In genomic region chr11:90616431-90616830, GRCm38 (mm10) we compare ENCODE assay signal across 9 mouse cellular contexts. TPM values are rescaled to one million over a fixed set of nuclear protein-coding genes. Genes with fewer than 3 reads are reported as not detected.
A peak's percentile ranks its signal among the peaks of the same experiment; 100 is the strongest.
DNase-seq lines count a peak whose midpoint lies in the region; ATAC-seq and TF ChIP-seq lines count a peak whose summit lies in the region.
"Had no signal": no experiment of that assay in that cellular context is flagged by ENCODE, and none has a peak within 500 bp of the region (broad histone marks: within the 10 kb centered on the region; RNA-seq: fewer than 3 reads in every experiment).

No protein-coding gene starts in this region.

- no peak overlapping the region for H3K4me3 ChIP-seq in layer of hippocampus, adult 2 months
- no peak overlapping the region for H3K4me3 ChIP-seq in kidney, adult 2 months (ENCODE audit: insufficient read depth, low read depth, low read length)
- H3K4me3 ChIP-seq: embryonic facial prominence, embryonic 12.5 days; lung, embryonic 15.5 days had no signal

- no peak for TF ChIP-seq POLR2A in kidney, adult 2 months (IDR thresholded peaks at IDR 0.05; ENCODE audit: low read depth, low read length)

- H3K27ac ChIP-seq in layer of hippocampus, adult 2 months = no peak overlapping the region
- no peak overlapping the region for H3K27ac ChIP-seq in kidney, adult 2 months (ENCODE audit: insufficient read depth, low read depth, low read length)
- H3K27ac ChIP-seq: embryonic facial prominence, embryonic 12.5 days; lung, embryonic 15.5 days had no signal

- TF ChIP-seq CTCF in layer of hippocampus, adult 2 months (conservative IDR thresholded peaks at IDR 0.05) = peak; percentile 83
- TF ChIP-seq CTCF in kidney, adult 2 months (conservative IDR thresholded peaks at IDR 0.05; ENCODE audit: insufficient read depth, insufficient read length, low read depth, low read length) = no peak

- peaks cover 5% of the 10 kb centered on the region for H3K36me3 ChIP-seq in kidney, adult 2 months (ENCODE audit: control insufficient read depth, insufficient read depth, low read length)

- no peak for DNase-seq in layer of hippocampus, adult 2 months (ENCODE audit: low spot score in 2 of 2)
- DNase-seq in layer of hippocampus, adult 9-10 months (ENCODE audit: low spot score) = no peak
- peak; percentile 66 for DNase-seq in NIH3T3 (ENCODE audit: low read depth)
- DNase-seq in kidney, adult 2 months = no peak
- no peak for DNase-seq in left cerebral cortex, adult 9 months (ENCODE audit: low spot score in 2 of 2)

- no peaks in the 10 kb centered on the region for H3K4me1 ChIP-seq in kidney, adult 2 months (ENCODE audit: control insufficient read depth, insufficient read depth, low read length)
- H3K4me1 ChIP-seq: embryonic facial prominence, embryonic 12.5 days had no signal

- peak; percentile 53 for ATAC-seq in CD4-positive, CD25-positive, alpha-beta regulatory T cell, adult 4 months
- ATAC-seq in megakaryocyte, adult 5-6 weeks (ENCODE audit: poor library complexity, severe bottlenecking) = peak; percentile 66

- H3K27me3 ChIP-seq in kidney, adult 2 months (replicated peaks; ENCODE audit: control insufficient read depth, insufficient read depth, low read length) = no peaks in the 10 kb centered on the region
- H3K27me3 ChIP-seq: embryonic facial prominence, embryonic 12.5 days; lung, embryonic 15.5 days had no signal

RNA-seq across cellular contexts. Expression of gene Stxbp4, which starts 21.5 kb away (rescaled TPM):
- total RNA-seq in layer of hippocampus, adult 2 months (2021) = 10 to 100 TPM; 12.0 to 16.1 TPM
- polyA plus RNA-seq in CD4-positive, CD25-positive, alpha-beta regulatory T cell, adult 4 months (2017; shearing (Covaris generic)) = 1 to 10 TPM; 4.5 to 5.3 TPM
- total RNA-seq in megakaryocyte, adult 5-6 weeks (2015) = 1.7 and 2.6 TPM in 2 replicates
- total RNA-seq in megakaryocyte, adult 5-6 weeks (2017) = 0.95 and 1.1 TPM in 2 replicates
- polyA plus RNA-seq in kidney, adult 2 months (2012; rRNA removed) = 5.0 TPM in 2 replicates

RNA-seq across cellular contexts. Expression of gene Cox11, which starts 21.5 kb away (rescaled TPM):
- total RNA-seq in layer of hippocampus, adult 2 months (2021) = 10 to 100 TPM; 23.3 to 26.0 TPM
- polyA plus RNA-seq in CD4-positive, CD25-positive, alpha-beta regulatory T cell, adult 4 months (2017; shearing (Covaris generic)) = 10 to 100 TPM; 23.5 to 30.2 TPM
- total RNA-seq in megakaryocyte, adult 5-6 weeks (2015) = 18.5 and 22.2 TPM in 2 replicates
- 6.4 and 11.7 TPM in 2 replicates for total RNA-seq in megakaryocyte, adult 5-6 weeks (2017)
- 13.6 and 15.6 TPM in 2 replicates for polyA plus RNA-seq in kidney, adult 2 months (2012; rRNA removed)
